Mouse (Mus musculus): Measurements from ENCODE around the gene Evl. TPM values are rescaled to one million over a fixed set of nuclear protein-coding genes. Genes with fewer than 3 reads are reported as not detected.

Gene Evl
- total RNA-seq, 1 experiment: 36.4 TPM

DNA sequence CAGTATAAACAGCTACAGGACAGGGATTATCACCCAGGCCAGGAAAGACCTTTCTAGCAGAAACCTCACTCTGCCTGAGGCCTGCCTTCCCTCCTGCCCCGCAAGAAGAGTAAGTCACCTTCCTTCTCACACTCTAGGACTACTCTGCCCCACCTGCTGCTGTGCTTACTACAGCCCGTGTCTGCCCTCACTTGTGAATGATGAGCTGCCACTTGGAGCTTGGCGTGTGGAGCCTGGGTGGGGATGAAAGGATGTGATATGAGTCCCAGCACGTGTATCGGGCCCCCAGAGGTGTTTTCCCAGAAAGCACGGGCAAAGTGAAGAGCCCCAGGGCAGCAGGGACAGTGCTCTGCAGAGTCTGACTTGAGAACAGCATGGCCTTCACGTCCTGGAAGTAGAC lies 63.0 kb downstream of the Evl start:
- Histone ChIP-seq H3K4me3 (ENCODE audit: insufficient read depth in 1 of 2, low read depth in 1 of 2, low read length in 2 of 2, poor library complexity in 1 of 2, severe bottlenecking in 1 of 2) (no peak overlapping the region), H3K9me3 (ENCODE audit: control insufficient read depth, insufficient read depth, low read depth, low read length) (no peaks in the 10 kb centered on the region), H3K4me1 (ENCODE audit: control insufficient read depth in 2 of 2, insufficient read depth in 2 of 2, low read length in 2 of 2, poor library complexity in 1 of 2) (no peaks in the 10 kb centered on the region), H3K27ac (ENCODE audit: insufficient read depth, low read depth, low read length, poor library complexity, severe bottlenecking) (no peak overlapping the region), H3K36me3 (ENCODE audit: control insufficient read depth, insufficient read depth, low read length, poor library complexity, severe bottlenecking) (no peaks in the 10 kb centered on the region; the same call in 1 of the 2 replicates), H3K9ac (ENCODE audit: insufficient read depth, low read depth, low read length, poor library complexity, severe bottlenecking) (no peak overlapping the region)
- in situ Hi-C loops (cut with MboI; ENCODE audit: low sequenced_read_pairs in 2 of 2, unreplicated experiment in 2 of 2): no loop called here
- no peak for DNase-seq (ENCODE audit: low read depth, low spot score)
- TF ChIP-seq ZC3H11A (IDR thresholded peaks at IDR 0.05; ENCODE audit: borderline replicate concordance, low read depth, low read length) (no peak), CHD2 (IDR thresholded peaks at IDR 0.05; ENCODE audit: low read depth, low read length) (no peak), HCFC1 (IDR thresholded peaks at IDR 0.05; ENCODE audit: borderline replicate concordance, insufficient read depth, low read length) (no peak), MAFK (IDR thresholded peaks at IDR 0.05; ENCODE audit: insufficient read depth, low read depth, low read length) (no peak), ZNF384 (IDR thresholded peaks at IDR 0.05; ENCODE audit: low read depth, low read length) (no peak)

DNA sequence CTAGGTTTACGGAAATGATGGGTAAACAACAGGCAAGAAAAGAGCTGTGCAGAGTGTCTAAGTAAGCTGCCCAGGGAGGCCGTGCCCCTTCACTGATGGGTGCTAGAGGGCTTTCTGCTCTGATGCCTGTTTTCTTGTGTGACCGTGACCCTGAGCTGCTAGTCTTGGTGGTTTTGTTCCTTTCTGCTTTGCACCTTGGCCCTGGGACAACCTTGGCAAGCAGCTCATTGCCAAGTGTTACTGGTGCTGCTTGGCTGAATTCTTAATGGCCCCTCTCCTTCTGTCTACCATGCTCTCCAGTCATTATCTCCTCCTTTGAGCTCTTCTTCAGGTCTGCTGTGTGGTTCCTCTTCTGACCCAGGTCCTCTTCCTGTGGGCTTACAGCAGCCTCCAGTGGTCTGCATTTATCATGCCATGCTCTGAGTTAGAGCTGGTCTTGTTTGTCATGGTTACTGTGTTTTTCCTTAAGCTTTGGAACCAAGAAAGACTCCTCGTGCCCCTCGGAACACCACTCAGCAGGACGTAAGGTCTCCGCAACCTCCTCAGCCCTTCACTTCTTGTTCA lies 65.4 kb downstream of the Evl start:
- Histone ChIP-seq H3K36me3 (ENCODE audit: control insufficient read depth, insufficient read depth, low read length, poor library complexity, severe bottlenecking) (no peaks in the 10 kb centered on the region; the same call in 1 of the 2 replicates), H3K4me3 (ENCODE audit: insufficient read depth in 1 of 2, low read depth in 1 of 2, low read length in 2 of 2, poor library complexity in 1 of 2, severe bottlenecking in 1 of 2) (no peak overlapping the region), H3K27ac (ENCODE audit: insufficient read depth, low read depth, low read length, poor library complexity, severe bottlenecking) (no peak overlapping the region), H3K9me3 (ENCODE audit: control insufficient read depth, insufficient read depth, low read depth, low read length) (no peaks in the 10 kb centered on the region), H3K4me1 (ENCODE audit: control insufficient read depth in 2 of 2, insufficient read depth in 2 of 2, low read length in 2 of 2, poor library complexity in 1 of 2) (no peaks in the 10 kb centered on the region), H3K9ac (ENCODE audit: insufficient read depth, low read depth, low read length, poor library complexity, severe bottlenecking) (no peak overlapping the region)
- TF ChIP-seq CHD2 (IDR thresholded peaks at IDR 0.05; ENCODE audit: low read depth, low read length) (no peak), ZC3H11A (IDR thresholded peaks at IDR 0.05; ENCODE audit: borderline replicate concordance, low read depth, low read length) (no peak), ZNF384 (IDR thresholded peaks at IDR 0.05; ENCODE audit: low read depth, low read length) (no peak), MAFK (IDR thresholded peaks at IDR 0.05; ENCODE audit: insufficient read depth, low read depth, low read length) (no peak), HCFC1 (IDR thresholded peaks at IDR 0.05; ENCODE audit: borderline replicate concordance, insufficient read depth, low read length) (no peak)
- no peak for DNase-seq (ENCODE audit: low read depth, low spot score)
- in situ Hi-C loops (cut with MboI; ENCODE audit: low sequenced_read_pairs in 2 of 2, unreplicated experiment in 2 of 2): no loop called here

GRCm38 (mm10) chr12:108622406-108622805 lies 67.9 kb downstream of the Evl start:
- TF ChIP-seq CHD2 (IDR thresholded peaks at IDR 0.05; ENCODE audit: low read depth, low read length): no peak
- TF ChIP-seq HCFC1 (IDR thresholded peaks at IDR 0.05; ENCODE audit: borderline replicate concordance, insufficient read depth, low read length): no peak
- no peak for TF ChIP-seq ZNF384 (IDR thresholded peaks at IDR 0.05; ENCODE audit: low read depth, low read length)
- no peak for TF ChIP-seq MAFK (IDR thresholded peaks at IDR 0.05; ENCODE audit: insufficient read depth, low read depth, low read length)
- TF ChIP-seq ZC3H11A (IDR thresholded peaks at IDR 0.05; ENCODE audit: borderline replicate concordance, low read depth, low read length): no peak
- no peak for DNase-seq (ENCODE audit: low read depth, low spot score)
- in situ Hi-C loops (cut with MboI; ENCODE audit: low sequenced_read_pairs in 2 of 2, unreplicated experiment in 2 of 2): no loop called here
- H3K9ac ChIP-seq (ENCODE audit: insufficient read depth, low read depth, low read length, poor library complexity, severe bottlenecking): no peak overlapping the region
- H3K9me3 ChIP-seq (ENCODE audit: control insufficient read depth, insufficient read depth, low read depth, low read length): no peaks in the 10 kb centered on the region
- H3K4me3 ChIP-seq (ENCODE audit: insufficient read depth in 1 of 2, low read depth in 1 of 2, low read length in 2 of 2, poor library complexity in 1 of 2, severe bottlenecking in 1 of 2): no peak overlapping the region
- no peaks in the 10 kb centered on the region for H3K4me1 ChIP-seq (ENCODE audit: control insufficient read depth in 2 of 2, insufficient read depth in 2 of 2, low read length in 2 of 2, poor library complexity in 1 of 2)
- H3K36me3 ChIP-seq (ENCODE audit: control insufficient read depth, insufficient read depth, low read length, poor library complexity, severe bottlenecking): no peaks in the 10 kb centered on the region; the same call in 1 of the 2 replicates
- H3K27ac ChIP-seq (ENCODE audit: insufficient read depth, low read depth, low read length, poor library complexity, severe bottlenecking): no peak overlapping the region

- H3K9ac ChIP-seq (ENCODE audit: insufficient read depth, low read depth, low read length, poor library complexity, severe bottlenecking): no peak overlapping the region
- no peak overlapping the region for H3K4me3 ChIP-seq (ENCODE audit: insufficient read depth in 1 of 2, low read depth in 1 of 2, low read length in 2 of 2, poor library complexity in 1 of 2, severe bottlenecking in 1 of 2)
- TF ChIP-seq ZNF384 (IDR thresholded peaks at IDR 0.05; ENCODE audit: low read depth, low read length): no peak
- TF ChIP-seq ZC3H11A (IDR thresholded peaks at IDR 0.05; ENCODE audit: borderline replicate concordance, low read depth, low read length): no peak
- no peak for TF ChIP-seq MAFK (IDR thresholded peaks at IDR 0.05; ENCODE audit: insufficient read depth, low read depth, low read length)
- no peak for TF ChIP-seq CHD2 (IDR thresholded peaks at IDR 0.05; ENCODE audit: low read depth, low read length)
- no peak for TF ChIP-seq HCFC1 (IDR thresholded peaks at IDR 0.05; ENCODE audit: borderline replicate concordance, insufficient read depth, low read length)
- in situ Hi-C loops (cut with MboI; ENCODE audit: low sequenced_read_pairs in 2 of 2, unreplicated experiment in 2 of 2): no loop called here
- H3K27ac ChIP-seq (ENCODE audit: insufficient read depth, low read depth, low read length, poor library complexity, severe bottlenecking): no peak overlapping the region
- no peaks in the 10 kb centered on the region for H3K9me3 ChIP-seq (ENCODE audit: control insufficient read depth, insufficient read depth, low read depth, low read length)
- no peaks in the 10 kb centered on the region for H3K4me1 ChIP-seq (ENCODE audit: control insufficient read depth in 2 of 2, insufficient read depth in 2 of 2, low read length in 2 of 2, poor library complexity in 1 of 2)
- no peak for DNase-seq (ENCODE audit: low read depth, low spot score)
- 0 out of 2 replicates have a peak, but pooled peaks cover 2% of the 10 kb centered on the region for H3K36me3 ChIP-seq (ENCODE audit: control insufficient read depth, insufficient read depth, low read length, poor library complexity, severe bottlenecking)
These were observed 75.0 kb downstream of the Evl start for GRCm38 (mm10) chr12:108629556-108629955.
